Mouse (Mus musculus): ENCODE measurements around the gene Lpin1. TPM values are rescaled to one million over a fixed set of nuclear protein-coding genes. Genes with fewer than 3 reads are reported as not detected.
A peak's percentile ranks its signal among the peaks of the same experiment; 100 is the strongest.

Lpin1 gene
- total RNA-seq, 1 experiment from 2014 or later = 6.2 TPM

DNA sequence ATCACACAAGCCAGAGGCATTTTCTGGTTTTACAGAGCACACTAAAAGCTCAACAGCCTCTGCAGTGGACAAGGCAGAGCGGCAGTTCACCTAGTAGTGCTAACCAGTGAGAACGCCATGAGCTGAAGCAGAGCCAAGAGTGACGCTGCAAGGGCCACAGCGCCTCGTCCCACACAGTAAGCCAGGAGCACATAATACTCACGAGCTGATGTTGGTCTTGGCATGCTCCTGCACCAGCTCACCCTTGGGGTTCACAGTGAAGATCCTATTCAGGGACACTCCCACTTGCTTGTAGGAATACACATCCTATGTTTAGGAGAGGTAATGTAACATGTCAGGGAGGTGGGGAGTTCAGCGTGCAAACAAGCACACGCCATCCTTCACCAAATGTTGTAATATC, 70.1 kb downstream of the Lpin1 start:
- ATAC-seq (ENCODE audit: extremely low read depth, insufficient number of reproducible peaks, low FRiP score, poor library complexity, severe bottlenecking) = no peak

DNA sequence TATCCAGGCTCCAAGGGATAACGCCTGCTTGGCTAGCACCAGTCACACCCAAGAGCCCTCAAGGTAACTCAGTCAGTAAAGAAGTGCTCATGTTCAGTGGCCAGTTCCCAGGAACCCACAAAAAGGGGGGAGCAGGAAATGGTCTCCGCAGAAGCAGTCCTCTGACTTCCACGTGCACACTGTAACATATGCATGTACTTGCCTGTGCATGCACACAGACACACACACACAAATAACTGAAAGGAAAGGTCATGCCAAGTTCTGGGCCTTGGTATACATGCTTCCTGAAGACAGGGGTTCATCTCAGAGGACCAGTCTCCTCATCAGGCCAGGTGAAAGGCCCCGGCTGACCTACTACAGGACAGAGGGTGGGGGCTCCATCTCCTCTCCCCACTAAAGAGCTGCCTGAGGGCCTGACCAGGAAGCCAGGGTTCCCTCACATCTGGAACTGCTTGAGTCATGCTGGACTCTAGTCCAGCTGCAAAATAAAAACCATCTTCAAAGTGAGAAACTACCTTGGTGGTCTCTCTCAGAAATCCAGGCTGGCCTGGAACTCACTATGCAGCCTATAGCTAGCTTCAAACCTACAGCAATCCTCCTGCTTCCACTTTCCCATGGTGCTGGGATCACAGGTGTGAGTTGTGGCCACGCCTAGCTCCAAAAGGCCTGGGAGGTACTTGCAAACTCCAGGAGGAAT, 70.7 kb downstream of the Lpin1 start:
- ATAC-seq (ENCODE audit: extremely low read depth, insufficient number of reproducible peaks, low FRiP score, poor library complexity, severe bottlenecking) = no peak

DNA sequence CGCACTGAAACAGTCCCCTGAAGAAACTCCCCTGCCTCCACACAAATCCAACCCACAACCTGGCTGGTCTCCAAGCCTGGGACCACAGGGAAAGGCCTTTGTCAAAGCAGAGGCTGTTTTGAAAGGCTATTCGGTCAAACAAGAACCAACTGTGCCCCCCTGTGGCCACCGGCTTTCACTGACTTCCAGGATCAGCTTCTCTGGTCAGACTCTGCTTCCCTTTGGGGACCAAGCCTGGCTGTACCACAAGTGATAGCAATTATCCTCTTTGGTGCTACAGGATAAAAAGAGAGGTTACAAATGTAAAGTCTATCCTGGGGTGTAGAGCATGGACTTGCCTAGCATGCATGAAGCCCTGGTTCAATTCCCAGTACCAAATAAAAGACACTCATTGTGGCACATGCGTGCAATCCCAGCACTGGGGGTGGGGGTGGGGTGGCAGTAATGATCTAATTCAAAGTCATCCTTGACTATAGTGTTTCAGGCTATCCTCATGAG, 77.4 kb downstream of the Lpin1 start:
- ATAC-seq (ENCODE audit: extremely low read depth, insufficient number of reproducible peaks, low FRiP score, poor library complexity, severe bottlenecking) = peak; percentile 62

DNA sequence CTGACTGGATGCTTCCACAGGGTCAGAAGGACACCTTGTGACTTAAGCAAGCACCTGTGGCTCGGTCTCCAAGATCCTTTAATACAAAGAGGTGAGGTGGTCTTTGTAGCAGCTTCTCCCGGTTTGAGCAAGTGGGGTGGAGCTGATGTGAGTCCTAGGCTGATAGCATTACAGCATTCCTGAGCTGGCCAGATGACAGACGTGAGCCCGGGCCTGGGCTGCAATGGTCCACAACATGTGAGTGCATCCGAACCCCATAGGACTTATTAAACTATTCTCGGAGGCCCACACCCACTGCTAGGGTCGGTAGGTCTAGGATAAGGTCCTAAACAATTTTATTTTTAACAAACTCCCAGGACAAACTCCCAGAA, 77.9 kb downstream of the Lpin1 start:
- ATAC-seq (ENCODE audit: extremely low read depth, insufficient number of reproducible peaks, low FRiP score, poor library complexity, severe bottlenecking) = no peak

DNA sequence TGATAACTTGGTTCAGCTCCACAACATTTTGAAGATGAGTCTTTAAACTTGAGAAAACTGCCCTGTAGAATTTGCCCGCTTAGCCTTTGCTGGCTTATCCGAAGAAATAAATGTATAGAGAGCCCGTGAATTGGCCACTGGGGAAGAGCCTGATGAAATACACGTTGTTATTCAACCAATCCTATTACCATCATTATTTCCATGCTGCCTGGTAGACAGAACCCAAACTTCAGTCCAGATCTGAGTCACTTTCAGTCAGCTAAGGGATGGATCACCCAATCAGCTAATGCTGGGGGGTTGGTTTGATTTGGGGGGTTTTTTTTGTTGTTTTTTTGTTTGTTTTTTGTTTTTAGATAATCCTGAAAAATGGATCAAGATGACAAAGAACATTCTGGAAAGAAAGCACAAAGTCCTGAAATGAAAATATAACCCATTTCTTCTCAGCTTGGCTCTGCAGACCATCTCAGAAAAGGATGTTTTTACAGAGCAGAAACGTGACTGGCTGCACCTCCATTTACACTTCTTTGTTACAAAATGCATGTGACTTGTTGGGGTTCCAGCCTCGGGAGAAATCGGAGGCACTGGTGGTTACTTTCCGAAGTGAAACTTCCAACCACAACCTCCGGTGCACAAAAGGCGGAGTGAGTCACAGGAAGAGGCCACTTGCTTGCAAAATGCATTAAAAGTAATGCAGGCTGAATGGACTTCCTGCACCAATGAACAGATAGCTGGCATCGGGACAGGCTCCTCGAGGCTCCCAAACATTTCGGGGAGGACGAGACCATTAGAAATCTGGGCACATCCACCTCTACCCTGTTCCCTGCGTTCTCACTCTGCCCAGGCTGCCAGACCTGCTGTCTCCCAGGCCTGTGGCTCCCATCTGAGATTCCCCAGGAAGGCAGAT, 78.6 kb downstream of the Lpin1 start:
- ATAC-seq (ENCODE audit: extremely low read depth, insufficient number of reproducible peaks, low FRiP score, poor library complexity, severe bottlenecking) = peak; percentile 67

DNA sequence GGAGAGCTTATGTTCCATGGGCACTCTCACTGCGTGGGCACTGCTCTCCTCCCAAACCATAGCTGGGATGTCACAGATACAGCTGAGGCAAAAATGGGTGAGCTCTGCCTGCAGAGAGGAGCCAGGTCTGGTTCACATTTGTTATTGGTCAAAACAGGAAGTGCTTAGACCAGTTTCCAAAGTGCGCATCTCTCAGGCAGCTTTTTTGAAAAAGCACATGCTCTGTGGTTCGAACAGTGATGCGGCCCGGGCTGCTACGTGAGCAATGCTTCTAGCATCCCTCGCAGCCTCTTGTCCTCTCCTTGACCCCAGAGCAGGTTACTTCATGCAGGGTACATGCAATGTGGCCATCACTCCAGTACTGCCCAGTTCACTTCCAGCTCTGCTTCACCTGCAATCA, 82.1 kb downstream of the Lpin1 start:
- ATAC-seq (ENCODE audit: extremely low read depth, insufficient number of reproducible peaks, low FRiP score, poor library complexity, severe bottlenecking) = peak; percentile 49

DNA sequence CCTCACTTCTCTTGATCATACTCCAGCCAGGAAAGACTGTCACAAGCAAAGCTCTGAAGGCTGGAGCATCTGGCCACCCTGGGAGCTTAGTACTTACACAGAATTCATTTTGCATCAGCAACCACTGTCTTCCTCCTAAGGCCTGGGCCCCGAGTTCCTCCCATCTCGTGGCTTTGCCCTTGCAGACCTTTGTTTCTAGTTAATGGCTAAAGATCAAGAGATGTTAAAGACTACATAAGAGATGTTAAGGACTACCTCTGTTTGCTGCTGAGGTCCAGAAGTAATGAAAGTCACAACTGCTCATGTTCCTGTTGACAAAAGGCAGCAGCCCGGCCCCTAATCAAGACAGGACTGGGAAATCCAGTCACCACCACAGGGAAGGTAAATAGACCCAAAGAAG, 82.8 kb downstream of the Lpin1 start:
- ATAC-seq (ENCODE audit: extremely low read depth, insufficient number of reproducible peaks, low FRiP score, poor library complexity, severe bottlenecking) = no peak

DNA sequence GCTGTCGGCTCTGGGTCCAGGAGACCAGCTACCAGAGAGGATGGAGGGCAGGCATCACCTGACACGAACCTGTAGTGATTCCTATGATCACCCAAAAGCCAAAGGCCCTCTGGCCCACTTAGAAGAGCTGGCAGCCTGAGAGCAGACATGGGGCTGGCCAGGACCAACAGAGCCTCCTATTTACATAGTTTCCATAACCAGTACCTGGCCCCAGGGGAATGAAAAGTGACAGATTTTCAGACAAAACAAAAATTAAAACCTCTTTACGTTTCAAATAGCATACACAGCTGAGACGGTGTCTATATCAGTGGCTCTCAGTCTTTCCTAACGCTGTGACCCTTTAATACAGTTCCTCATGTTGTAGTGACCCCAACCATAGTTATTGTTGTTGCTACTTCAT, 83.9 kb downstream of the Lpin1 start:
- no peak for ATAC-seq (ENCODE audit: extremely low read depth, insufficient number of reproducible peaks, low FRiP score, poor library complexity, severe bottlenecking)

DNA sequence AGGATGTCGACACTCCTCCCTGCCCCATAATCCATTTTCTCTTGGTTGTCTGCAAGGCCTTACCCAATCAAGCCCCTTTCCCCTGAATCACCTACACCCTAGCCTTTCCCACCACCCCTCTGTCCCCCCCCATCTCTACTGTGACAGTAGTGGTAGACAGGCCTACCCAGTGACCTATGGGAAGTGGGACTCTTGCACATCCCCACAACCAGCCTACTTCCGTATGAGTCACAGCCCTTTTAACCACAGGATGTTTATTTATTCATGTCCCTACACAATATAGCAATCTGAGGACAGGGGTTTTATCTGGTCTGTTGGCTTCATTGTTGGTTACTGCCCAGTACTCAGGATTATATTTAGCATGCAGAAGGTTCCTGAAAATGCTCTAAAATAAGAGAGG, 84.6 kb downstream of the Lpin1 start:
- peak; percentile 87 for ATAC-seq (ENCODE audit: extremely low read depth, insufficient number of reproducible peaks, low FRiP score, poor library complexity, severe bottlenecking)

DNA sequence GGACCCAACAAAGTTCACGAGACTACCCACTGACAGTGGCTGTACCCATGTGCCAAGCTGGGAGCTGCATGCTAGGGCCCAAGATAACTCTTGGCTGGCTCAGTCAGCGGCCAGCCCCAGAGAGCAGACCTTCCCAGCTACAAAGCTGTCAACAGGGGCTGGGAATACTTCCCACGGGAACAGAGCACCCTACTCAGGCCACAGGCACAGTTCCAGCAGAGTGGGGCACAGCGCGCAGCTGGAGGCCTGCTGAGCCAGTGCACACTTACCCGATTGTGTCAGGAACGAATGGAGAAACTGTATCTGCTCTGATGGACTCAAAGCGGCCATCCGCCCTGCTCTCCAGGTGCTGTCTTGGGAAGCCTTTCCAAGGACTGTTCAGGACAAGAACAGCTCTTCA, 95.6 kb downstream of the Lpin1 start:
- ATAC-seq (ENCODE audit: extremely low read depth, insufficient number of reproducible peaks, low FRiP score, poor library complexity, severe bottlenecking) = no peak

DNA sequence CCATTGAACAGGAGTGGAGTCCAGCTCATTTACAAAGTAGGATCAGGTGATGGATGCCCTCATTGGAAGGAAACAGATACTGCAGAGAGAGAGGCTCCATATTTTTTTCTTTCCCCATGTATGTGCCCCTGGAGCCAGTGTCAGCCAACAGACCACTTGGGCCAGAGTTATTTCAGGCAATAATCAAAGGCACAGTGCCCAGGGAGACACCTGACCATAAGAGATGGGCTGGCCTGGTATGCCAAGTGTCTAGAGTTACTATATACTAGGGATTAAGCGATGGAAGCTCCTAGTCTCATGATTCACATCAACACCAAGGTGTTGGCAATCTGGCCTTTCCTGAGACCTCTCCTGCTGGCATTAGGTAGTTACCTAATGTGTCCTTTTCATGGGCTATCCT, 97.8 kb downstream of the Lpin1 start:
- ATAC-seq (ENCODE audit: extremely low read depth, insufficient number of reproducible peaks, low FRiP score, poor library complexity, severe bottlenecking) = no peak

DNA sequence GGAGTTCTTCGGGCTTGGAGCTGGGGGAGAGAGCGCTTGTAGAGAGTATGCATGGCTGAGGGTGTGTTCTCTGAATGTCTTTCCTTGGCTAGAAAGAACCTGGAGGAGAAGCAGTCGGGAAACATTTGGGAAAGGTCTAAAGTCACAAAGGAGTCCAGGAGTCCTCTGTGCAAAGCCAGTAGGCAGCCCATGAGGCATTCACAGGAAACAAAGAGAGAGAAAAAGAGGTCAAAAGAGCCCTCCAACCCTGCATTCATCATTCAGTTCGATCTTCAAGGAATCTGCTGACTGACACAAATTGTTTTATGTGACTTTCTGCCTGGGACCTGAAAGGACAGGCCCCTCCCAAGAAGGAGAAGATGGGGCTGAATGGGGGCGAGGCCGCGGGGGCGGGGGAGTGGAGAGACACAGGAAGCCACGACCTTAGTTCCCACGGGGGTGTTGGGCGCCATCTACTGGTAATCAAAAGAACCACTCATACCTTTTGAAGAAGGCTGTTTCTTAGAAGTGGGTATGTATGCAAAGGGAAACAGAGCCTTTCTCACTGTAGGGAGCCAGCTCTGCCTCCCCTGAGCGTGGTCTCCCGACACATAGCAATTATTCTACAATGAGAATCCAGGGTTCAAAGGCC, 101.5 kb downstream of the Lpin1 start:
- ATAC-seq (ENCODE audit: extremely low read depth, insufficient number of reproducible peaks, low FRiP score, poor library complexity, severe bottlenecking) = peak; percentile 89

DNA sequence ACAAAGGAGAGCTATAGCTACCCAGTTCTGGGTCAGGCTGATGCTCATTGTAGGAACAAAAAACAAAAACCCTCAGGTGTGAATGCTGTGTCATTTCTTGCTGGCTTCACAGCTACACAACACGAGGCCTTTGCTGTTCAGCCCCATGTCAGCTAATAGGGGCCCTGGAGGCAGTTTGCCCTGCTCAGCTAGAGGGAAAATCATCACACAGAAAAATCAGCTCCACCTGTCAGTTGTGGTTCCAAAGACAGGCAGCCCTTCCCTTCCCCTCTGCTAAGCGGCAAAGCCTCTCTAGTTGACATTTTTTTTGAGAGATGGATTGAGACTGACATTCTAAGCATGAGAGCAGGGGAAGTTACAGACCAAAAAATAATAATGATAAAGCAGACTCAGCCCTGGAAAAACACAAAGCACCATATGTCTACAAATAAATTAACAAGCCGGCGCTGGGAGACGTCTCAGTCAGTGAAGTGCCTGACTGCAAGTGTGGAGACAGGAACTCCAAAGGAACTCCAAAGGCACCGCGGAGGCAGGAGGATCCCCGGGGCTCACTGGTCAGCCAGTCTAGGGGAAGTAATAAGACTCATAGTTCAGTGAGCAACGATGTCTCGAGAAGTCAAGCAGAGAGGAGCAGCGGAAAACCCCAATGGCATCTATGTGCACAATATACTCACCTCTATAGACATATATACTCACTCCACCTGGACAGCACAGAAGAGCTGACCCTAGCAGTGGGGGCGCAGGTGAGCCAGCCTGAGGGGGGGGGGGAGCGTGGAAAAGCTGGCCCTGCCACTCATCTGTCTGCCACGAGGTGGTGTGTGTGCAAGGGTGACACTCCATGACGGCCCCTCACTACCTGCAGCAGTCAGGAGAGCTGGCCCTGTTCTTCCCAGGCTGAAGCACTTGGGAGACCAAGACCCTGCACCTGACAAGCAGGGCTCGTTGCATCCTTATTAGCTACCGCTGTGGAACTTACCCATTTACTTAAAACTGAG, 103.7 kb downstream of the Lpin1 start:
- peak; percentile 39; the same call in 1 of the 2 replicates for ATAC-seq (ENCODE audit: extremely low read depth, insufficient number of reproducible peaks, low FRiP score, poor library complexity, severe bottlenecking)

DNA sequence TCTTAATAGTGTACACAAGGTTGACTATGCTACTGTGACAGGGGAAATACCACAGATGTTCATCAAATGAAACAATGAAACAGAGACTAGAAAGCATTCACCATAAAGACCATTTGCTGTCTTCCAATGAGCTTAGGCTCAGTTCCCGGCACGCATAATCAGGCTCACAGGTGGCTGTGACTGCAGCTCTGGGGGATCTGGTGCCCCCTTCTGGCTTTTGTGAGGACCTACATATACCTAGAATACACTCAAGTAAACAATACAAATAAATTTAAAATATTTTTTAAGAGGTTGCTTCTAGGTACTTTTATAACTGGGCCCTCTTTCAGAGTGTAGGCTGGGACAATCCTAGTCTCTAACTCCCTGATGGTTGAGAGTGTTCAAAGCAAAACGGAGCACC, 106.5 kb downstream of the Lpin1 start:
- ATAC-seq (ENCODE audit: extremely low read depth, insufficient number of reproducible peaks, low FRiP score, poor library complexity, severe bottlenecking) = peak; percentile 34; the same call in 1 of the 2 replicates

DNA sequence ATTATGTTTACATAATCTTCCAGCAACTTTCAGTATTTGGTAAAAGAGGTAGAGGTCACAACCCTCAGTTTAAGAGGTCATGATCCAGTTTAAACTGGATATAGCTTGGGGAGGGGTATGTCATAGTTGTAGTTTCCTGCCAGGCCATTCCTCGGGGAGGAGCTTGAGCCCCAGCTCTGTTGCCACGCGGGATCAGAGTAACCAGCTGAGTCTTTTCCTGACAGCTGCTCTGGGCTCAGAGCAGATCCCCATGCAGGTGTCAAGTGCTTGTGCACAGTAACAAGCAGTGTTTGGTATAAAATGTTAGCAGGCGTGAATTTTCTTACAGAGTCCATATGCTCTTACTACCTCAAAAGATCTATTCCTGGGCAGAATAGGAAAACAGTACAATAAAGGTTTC, 112.8 kb downstream of the Lpin1 start:
- no peak for ATAC-seq (ENCODE audit: extremely low read depth, insufficient number of reproducible peaks, low FRiP score, poor library complexity, severe bottlenecking)

DNA sequence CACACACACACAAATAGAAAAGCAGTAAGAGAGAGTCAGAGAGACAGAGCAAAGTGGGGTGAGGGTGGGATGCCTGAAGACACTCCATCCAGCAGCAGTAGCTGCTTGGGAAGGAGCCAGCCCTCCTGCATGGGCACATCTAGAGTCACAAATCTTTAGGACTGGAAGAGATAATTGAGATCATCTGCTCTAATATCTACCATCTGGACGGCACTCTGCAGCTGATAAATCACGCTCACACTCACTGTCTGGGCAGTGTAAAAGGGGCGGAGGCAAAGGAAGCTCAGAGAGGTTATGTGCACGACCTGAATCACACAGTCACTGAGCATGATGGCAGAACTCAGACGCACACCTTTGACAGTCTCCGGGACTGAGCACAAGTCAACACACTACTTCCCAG, 118.1 kb downstream of the Lpin1 start:
- ATAC-seq (ENCODE audit: extremely low read depth, insufficient number of reproducible peaks, low FRiP score, poor library complexity, severe bottlenecking) = no peak

DNA sequence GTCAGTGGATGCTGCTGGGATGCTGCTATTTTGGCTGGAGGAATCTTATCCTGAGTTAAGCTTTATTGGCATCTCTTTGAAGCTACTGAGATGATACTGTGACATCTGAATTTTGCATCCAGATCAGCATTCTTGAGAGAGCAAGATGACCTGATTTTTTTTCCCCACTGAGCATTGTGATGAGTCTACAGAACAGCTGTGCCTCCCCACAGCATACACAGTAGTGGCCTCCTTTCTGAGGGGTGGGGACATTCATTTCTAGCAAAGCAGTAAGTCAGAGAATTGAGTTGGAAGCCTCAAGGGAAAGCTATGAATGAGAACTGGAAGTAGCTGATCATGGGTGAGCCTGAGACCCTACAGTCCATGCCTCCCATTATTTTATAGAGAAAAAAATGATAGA, 121.9 kb downstream of the Lpin1 start:
- no peak for ATAC-seq (ENCODE audit: extremely low read depth, insufficient number of reproducible peaks, low FRiP score, poor library complexity, severe bottlenecking)

DNA sequence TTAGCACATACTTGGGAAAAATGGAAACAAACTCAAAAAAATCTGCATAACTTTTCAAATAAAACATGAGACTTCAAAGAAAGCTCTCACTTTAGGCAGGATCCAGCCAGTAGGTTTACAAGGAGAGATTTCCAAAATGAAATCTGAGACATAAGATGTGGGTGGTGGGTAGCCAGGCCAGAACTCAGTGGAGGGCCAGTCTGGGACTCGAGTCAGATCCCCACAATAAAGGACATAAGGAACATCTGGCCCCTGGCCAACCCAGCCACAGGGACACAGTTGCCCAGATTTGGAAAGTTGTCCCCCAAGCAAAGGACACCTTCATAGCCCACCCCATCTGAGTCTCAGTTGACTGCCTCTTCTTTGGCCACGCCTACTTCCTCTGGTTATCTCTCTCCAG, 123.3 kb downstream of the Lpin1 start:
- no peak for ATAC-seq (ENCODE audit: extremely low read depth, insufficient number of reproducible peaks, low FRiP score, poor library complexity, severe bottlenecking)
